ENCODE assay signal across 19 mouse cellular contexts in the genomic region with DNA sequence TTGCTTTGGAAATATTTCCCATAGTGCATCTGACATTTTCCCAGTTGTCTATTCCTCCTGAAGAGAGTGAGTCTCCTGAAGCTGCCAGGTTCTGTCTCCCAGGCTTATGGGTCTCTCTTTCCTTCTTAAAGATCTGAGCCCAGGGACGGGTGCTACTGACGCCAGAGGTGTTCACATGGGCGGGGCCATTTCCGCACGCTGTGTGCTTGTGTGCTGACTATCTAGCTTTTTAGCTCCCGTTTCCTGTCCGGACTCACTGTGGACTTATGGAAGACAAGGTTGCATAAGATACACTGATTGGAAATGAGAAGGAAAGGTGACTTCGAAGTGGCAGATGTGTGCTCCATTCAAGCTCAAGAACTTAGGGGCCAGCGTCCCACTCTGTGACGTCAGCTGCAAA.
"Had no signal": no experiment of that assay in that cellular context is flagged by ENCODE, and none has a peak within 500 bp of the region (broad histone marks: within the 10 kb centered on the region; RNA-seq: fewer than 3 reads in every experiment).

No protein-coding gene starts in this region.

- H3K36me3 ChIP-seq: midbrain, embryonic 15.5 days had no signal

- H3K4me2 ChIP-seq: lung, embryonic 15.5 days; midbrain, embryonic 11.5 days; midbrain, embryonic 13.5 days; midbrain, embryonic 15.5 days; neural tube, embryonic 12.5 days had no signal

- H3K9ac ChIP-seq: liver, postnatal 0 days; lung, embryonic 15.5 days; midbrain, embryonic 13.5 days; midbrain, embryonic 15.5 days; neural tube, embryonic 12.5 days had no signal

- H3K9me3 ChIP-seq: lung, embryonic 15.5 days; megakaryocyte, embryonic 14.5 days; midbrain, embryonic 13.5 days; midbrain, embryonic 15.5 days; neural tube, embryonic 12.5 days had no signal

- H3K27ac ChIP-seq: lung, embryonic 15.5 days; macrophage; midbrain, embryonic 13.5 days; midbrain, embryonic 15.5 days; neural tube, embryonic 12.5 days had no signal

- ATAC-seq: liver, postnatal 0 days; lung, postnatal 0 days; midbrain, embryonic 13.5 days; midbrain, embryonic 15.5 days had no signal

- H3K4me3 ChIP-seq: lung, embryonic 15.5 days; megakaryocyte, embryonic 14.5 days; midbrain, embryonic 13.5 days; midbrain, embryonic 15.5 days; neural tube, embryonic 12.5 days had no signal

- H3K4me1 ChIP-seq: lung, embryonic 15.5 days; midbrain, embryonic 13.5 days; midbrain, embryonic 15.5 days; neural tube, embryonic 12.5 days had no signal

- H3K27me3 ChIP-seq: lung, embryonic 15.5 days; megakaryocyte, embryonic 14.5 days; midbrain, embryonic 13.5 days; midbrain, embryonic 15.5 days; neural tube, embryonic 12.5 days had no signal

- DNase-seq: liver, postnatal 0 days; lung, adult 2 months; lung, postnatal 14 days; lung, postnatal 36 days; retina, postnatal 1 day; right cerebral cortex, adult 18-20 months; right cerebral cortex, postnatal 25 days; right cerebral cortex, postnatal 4 days; spleen, adult 18-20 months; thymus, adult 2 months; thymus, postnatal 25 days had no signal
